Mouse (Mus musculus) liver, embryonic 11.5 days (tissue): ENCODE data around the gene Pip5k1c. TPM values are rescaled to one million over a fixed set of nuclear protein-coding genes. Genes with fewer than 3 reads are reported as not detected.

Experiments used
- ATAC-seq: fragments of 200-750 bp; cut with Nextera tagmentation; replicated peaks from 2 replicates; pipeline ENCODE4 v1.8.0; 2017; ENCODE audit warnings: moderate number of reproducible peaks, mild to moderate bottlenecking, moderate TSS enrichment, moderate library complexity; ENCODE audit not compliant: low FRiP score
- DNase-seq: peaks from one replicate; pipeline ENCODE4 v3.0.0-alpha.2; 2017; ENCODE audit warnings: low spot score
- H3K27ac ChIP-seq: fragments of 300-500 bp; sonication (generic); 2 replicates; pipeline ENCODE4 v1.5.1; 2014; ENCODE audit warnings: mild to moderate bottlenecking, low read depth, low read length, control low read depth
- H3K27me3 ChIP-seq: fragments of 300-500 bp; sonication (generic); replicated peaks from 2 replicates; pipeline ENCODE4 v1.6.1; 2014; ENCODE audit warnings: low read length, mixed read lengths; ENCODE audit not compliant: control insufficient read depth, insufficient read depth
- H3K36me3 ChIP-seq: fragments of 300-500 bp; sonication (generic); 2 replicates; pipeline ENCODE4 v1.6.1; 2014; ENCODE audit warnings: mild to moderate bottlenecking, low read length, moderate library complexity, mixed read lengths; ENCODE audit not compliant: control insufficient read depth, insufficient read depth
- H3K4me1 ChIP-seq: fragments of 300-500 bp; sonication (generic); replicated peaks from 2 replicates; pipeline ENCODE4 v1.6.1; 2014; ENCODE audit warnings: low read length, mixed read lengths; ENCODE audit not compliant: control insufficient read depth, insufficient read depth
- H3K4me2 ChIP-seq: fragments of 300-500 bp; sonication (generic); 2 replicates; pipeline ENCODE4 v1.6.1; 2014; ENCODE audit warnings: mild to moderate bottlenecking, control low read depth, moderate library complexity
- H3K4me3 ChIP-seq: fragments of 300-500 bp; sonication (generic); 2 replicates; pipeline ENCODE4 v1.5.1; 2014; ENCODE audit warnings: low read depth, low read length, control low read depth
- H3K9ac ChIP-seq: fragments of 300-500 bp; sonication (generic); 2 replicates; pipeline ENCODE4 v1.6.1; 2014; ENCODE audit warnings: low read depth, low read length, control low read depth
- H3K9me3 ChIP-seq: fragments of 300-500 bp; sonication (generic); 2 replicates; pipeline ENCODE4 v1.6.1; 2016; ENCODE audit warnings: low read length, inconsistent platforms, mixed read lengths; ENCODE audit not compliant: control insufficient read depth
- WGBS: fragments of 180-500 bp; shearing (Covaris S2); extraction: QIAGEN DNeasy Blood & Tissue Kit; methylation state at CpG from one replicate; pipeline ENCODE4 v1.1.7; 2014; 5-methylcytosine and 5-hydroxymethylcytosine counted together
- polyA plus RNA-seq: library from polyadenylated mRNA; unstranded; fragments of >200 nt; fragmentation: Nextera tagmentation; extraction: Ambion mirVana; gene quantifications from 2 replicates; pipeline ENCODE4 v1.2.1, GENCODE M21; 2014

The Pip5k1c gene
- polyA plus RNA-seq, 1 experiment from 2014 or later: 40.0 TPM

DNA sequence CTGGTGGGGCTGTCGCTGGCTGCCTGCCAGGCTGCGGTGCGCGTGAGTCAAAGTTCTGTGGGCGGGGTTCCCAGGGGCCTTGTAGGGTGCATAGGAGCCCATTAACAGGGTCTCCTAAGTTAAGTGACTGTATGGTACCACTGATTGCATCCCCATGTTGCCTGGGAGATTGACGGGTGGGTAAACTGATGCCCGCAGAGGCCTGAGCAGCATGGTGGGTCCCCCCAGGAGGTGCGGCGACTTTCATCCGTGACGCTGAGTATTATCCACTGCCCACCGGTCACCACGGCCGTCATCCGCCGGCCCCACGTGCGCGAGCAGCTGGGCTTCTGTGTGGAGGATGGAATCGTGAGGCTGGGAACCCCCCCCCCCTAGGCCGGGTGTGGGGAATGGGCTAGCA, 20.4 kb upstream of the Pip5k1c start:
- no peak for DNase-seq
- H3K36me3 ChIP-seq: peaks cover 26% of the 10 kb centered on the region

GRCm38 (mm10) chr10:81273842-81274241, 18.9 kb upstream of the Pip5k1c start:
- peaks cover 2% of the 10 kb centered on the region; the same call in 1 of the 2 replicates for H3K4me1 ChIP-seq
- peaks cover 26% of the 10 kb centered on the region for H3K36me3 ChIP-seq
- H3K4me3 ChIP-seq: no peak overlapping the region
- WGBS: 91% methylated on average over 19 of the region's 19 CpGs
- no peak overlapping the region for H3K4me2 ChIP-seq
- no peak overlapping the region for H3K9ac ChIP-seq
- H3K27ac ChIP-seq: no peak overlapping the region
- H3K9me3 ChIP-seq: no peaks in the 10 kb centered on the region
- no peak for DNase-seq
- peaks cover 4% of the 10 kb centered on the region; the same call in 1 of the 2 replicates for H3K27me3 ChIP-seq
- no peak for ATAC-seq

More for the DNA sequence above, 20.4 kb upstream of the Pip5k1c start:
- 92% methylated on average over 21 of the region's 21 CpGs for WGBS
- no peak for ATAC-seq
- H3K9me3 ChIP-seq: no peaks in the 10 kb centered on the region
- no peak overlapping the region for H3K4me2 ChIP-seq
- peaks cover 5% of the 10 kb centered on the region; the same call in 1 of the 2 replicates for H3K4me1 ChIP-seq
- no peak overlapping the region for H3K27ac ChIP-seq
- no peak overlapping the region for H3K4me3 ChIP-seq
- H3K27me3 ChIP-seq: no peaks in the 10 kb centered on the region
- no peak overlapping the region for H3K9ac ChIP-seq

- no peak for ATAC-seq
- Histone ChIP-seq H3K27ac (no peak overlapping the region), H3K4me2 (no peak overlapping the region), H3K9ac (no peak overlapping the region), H3K4me3 (no peak overlapping the region), H3K9me3 (no peaks in the 10 kb centered on the region), H3K36me3 (peaks cover 2% of the 10 kb centered on the region; the same call in 1 of the 2 replicates), H3K27me3 (peaks cover 37% of the 10 kb centered on the region), H3K4me1 (no peaks in the 10 kb centered on the region; the same call in 1 of the 2 replicates)
- DNase-seq: no peak
- 63% methylated on average over 22 of the region's 22 CpGs for WGBS
Observed at GRCm38 (mm10) chr10:81277676-81278075, 15.1 kb upstream of the Pip5k1c start.

DNA sequence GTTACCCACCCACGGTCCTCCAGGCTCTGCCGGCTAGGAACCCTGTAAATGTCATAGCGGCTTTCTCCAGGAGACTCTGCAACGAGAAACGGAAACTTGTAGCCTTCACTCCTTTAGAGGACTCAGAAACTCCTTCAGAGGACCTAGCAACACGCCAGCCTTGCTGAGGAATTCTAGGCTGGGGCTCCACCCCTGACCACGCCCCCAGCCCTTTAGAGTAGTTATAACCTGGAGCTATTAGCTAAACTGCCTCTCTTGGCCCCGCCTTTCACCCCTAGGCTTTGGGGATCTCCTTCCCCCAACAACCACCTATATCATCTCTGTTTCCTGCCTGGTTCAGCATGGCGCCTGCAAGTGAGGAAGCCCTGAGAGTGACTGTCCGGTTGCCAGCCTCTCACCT, 13.3 kb upstream of the Pip5k1c start:
- H3K9me3 ChIP-seq: no peaks in the 10 kb centered on the region
- H3K36me3 ChIP-seq: no peaks in the 10 kb centered on the region
- H3K4me1 ChIP-seq: no peaks in the 10 kb centered on the region; the same call in 1 of the 2 replicates
- no peak overlapping the region for H3K4me3 ChIP-seq
- no peak overlapping the region for H3K4me2 ChIP-seq
- no peak overlapping the region for H3K9ac ChIP-seq
- WGBS: 26% methylated on average over 10 of the region's 10 CpGs
- DNase-seq (no peak), ATAC-seq (no peak)
- no peak overlapping the region for H3K27ac ChIP-seq
- H3K27me3 ChIP-seq: peaks cover 55% of the 10 kb centered on the region

DNA sequence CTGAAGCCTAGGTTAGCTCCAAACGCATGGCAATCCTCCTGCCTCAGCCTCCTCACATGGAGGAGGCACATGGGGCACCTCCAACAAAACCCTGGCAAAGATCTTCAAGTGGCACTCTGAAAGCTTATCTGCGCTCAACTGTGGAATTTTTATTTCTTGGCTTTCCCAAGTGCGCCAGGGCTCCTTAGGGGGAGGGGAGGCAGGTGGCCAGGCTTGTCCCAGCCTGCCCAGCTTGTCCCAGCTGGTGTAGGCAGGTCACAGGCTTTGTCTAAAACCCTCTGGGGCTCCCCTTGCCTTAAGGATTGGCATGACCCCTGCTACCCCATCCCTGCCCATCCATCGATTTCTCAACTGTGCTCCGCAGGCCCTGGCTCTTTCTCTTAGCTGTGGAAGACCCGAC, 8.6 kb upstream of the Pip5k1c start:
- 43% methylated on average over 6 of the region's 6 CpGs for WGBS

GRCm38 (mm10) chr10:81284719-81285118, 8.0 kb upstream of the Pip5k1c start:
- peaks cover 53% of the 10 kb centered on the region for H3K27me3 ChIP-seq
- no peak overlapping the region for H3K27ac ChIP-seq
- H3K4me3 ChIP-seq: no peak overlapping the region
- H3K36me3 ChIP-seq: no peaks in the 10 kb centered on the region
- H3K4me2 ChIP-seq: peak overlapping the region; percentile 63
- no peak overlapping the region for H3K9ac ChIP-seq
- no peaks in the 10 kb centered on the region for H3K9me3 ChIP-seq
- 10% methylated on average over 17 of the region's 17 CpGs for WGBS
- H3K4me1 ChIP-seq: peaks cover 15% of the 10 kb centered on the region
- ATAC-seq: no peak
- DNase-seq: no peak

More for the DNA sequence above, 8.6 kb upstream of the Pip5k1c start:
- Histone ChIP-seq H3K4me3 (no peak overlapping the region), H3K9ac (no peak overlapping the region), H3K27ac (no peak overlapping the region), H3K4me2 (no peak overlapping the region), H3K9me3 (no peaks in the 10 kb centered on the region), H3K4me1 (peaks cover 15% of the 10 kb centered on the region), H3K27me3 (peaks cover 57% of the 10 kb centered on the region), H3K36me3 (no peaks in the 10 kb centered on the region)
- ATAC-seq (no peak), DNase-seq (no peak)

DNA sequence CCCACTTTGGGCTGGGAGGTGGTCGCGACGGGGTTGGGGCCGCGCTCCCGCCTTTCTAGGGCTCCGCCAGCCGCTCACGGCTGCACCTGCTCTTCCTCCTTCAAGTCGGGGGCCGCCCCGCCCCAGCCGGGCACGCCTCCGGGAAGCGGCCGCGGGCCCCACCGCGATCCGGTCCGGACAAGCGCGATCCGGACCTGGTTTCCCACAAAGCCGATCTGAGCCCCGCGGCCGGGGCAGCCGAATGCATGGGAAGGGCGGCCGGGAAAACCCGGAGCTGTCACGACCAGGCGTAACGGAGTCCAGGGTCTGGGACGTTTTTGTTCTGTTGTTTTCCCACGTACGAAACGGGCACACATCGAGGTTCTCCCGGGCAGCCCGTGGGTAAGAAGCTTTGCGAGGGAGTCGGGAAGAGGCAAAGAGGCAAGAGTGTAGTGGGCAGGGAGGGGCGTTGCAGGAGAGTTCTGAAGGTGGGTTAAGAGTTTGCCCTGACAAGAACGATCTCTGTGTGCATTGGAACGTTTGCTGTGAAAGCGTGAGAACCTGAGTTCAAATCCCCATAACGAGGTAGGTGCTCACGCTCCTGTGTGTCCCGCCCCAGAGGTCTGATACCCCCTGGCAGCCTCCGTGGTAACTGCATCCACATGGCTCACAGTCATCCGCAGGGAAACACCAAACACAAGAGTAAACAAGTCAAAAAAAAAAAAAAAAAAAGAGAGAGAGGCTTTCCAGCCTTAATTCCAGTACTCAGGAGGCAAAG, 6.9 kb upstream of the Pip5k1c start:
- Histone ChIP-seq H3K4me1 (peaks cover 17% of the 10 kb centered on the region), H3K27ac (no peak overlapping the region), H3K4me3 (peak overlapping the region; percentile 48), H3K27me3 (peaks cover 50% of the 10 kb centered on the region), H3K4me2 (peak overlapping the region; percentile 63), H3K9me3 (no peaks in the 10 kb centered on the region), H3K36me3 (no peaks in the 10 kb centered on the region), H3K9ac (peak overlapping the region; percentile 58)
- DNase-seq (peak; percentile 92), ATAC-seq (peak; percentile 79)
- 2% methylated on average over 54 of the region's 54 CpGs for WGBS

GRCm38 (mm10) chr10:81286586-81286985, 6.2 kb upstream of the Pip5k1c start:
- ATAC-seq (no peak), DNase-seq (no peak)
- Histone ChIP-seq H3K36me3 (no peaks in the 10 kb centered on the region), H3K4me3 (no peak overlapping the region; the same call in 1 of the 2 replicates), H3K9ac (no peak overlapping the region; the same call in 1 of the 2 replicates), H3K4me1 (peaks cover 23% of the 10 kb centered on the region), H3K9me3 (no peaks in the 10 kb centered on the region), H3K4me2 (peak overlapping the region; percentile 63; the same call in 1 of the 2 replicates), H3K27me3 (peaks cover 47% of the 10 kb centered on the region), H3K27ac (no peak overlapping the region)
- 34% methylated on average over 6 of the region's 6 CpGs for WGBS
